Comparison of ENCODE assay signal across 8 mouse cellular contexts in genomic region chr10:40024554-40025428, GRCm38 (mm10). TPM values are rescaled to one million over a fixed set of nuclear protein-coding genes. Genes with fewer than 3 reads are reported as not detected.
A peak's percentile ranks its signal among the peaks of the same experiment; 100 is the strongest.
DNase-seq lines count a peak whose midpoint lies in the region; ATAC-seq lines count a peak whose summit lies in the region.

TSS of gene Mfsd4b1 (minus strand) at chr10:40025268.

- H3K4me1 ChIP-seq in intestine, embryonic 15.5 days (replicated peaks) = peaks cover 3% of the 10 kb centered on the region; the same call in 1 of the 2 replicates

- H3K4me3 ChIP-seq in intestine, embryonic 15.5 days (replicated peaks) = peak within 1 kb of the TSS; percentile 61

- peak within 1 kb of the TSS; percentile 55; the same call in 1 of the 2 replicates for H3K27ac ChIP-seq in intestine, embryonic 15.5 days

- H3K27me3 ChIP-seq in intestine, embryonic 15.5 days (replicated peaks) = no peaks in the 10 kb centered on the region

- peak within 1 kb of the TSS; percentile 59 for H3K9ac ChIP-seq in intestine, embryonic 15.5 days

- no peaks in the 10 kb centered on the region for H3K36me3 ChIP-seq in intestine, embryonic 15.5 days

- peak within 1 kb of the TSS; percentile 93 for H3K4me2 ChIP-seq in intestine, embryonic 15.5 days (replicated peaks)

- ATAC-seq in intestine, embryonic 15.5 days = peak; percentile 98
- ATAC-seq in megakaryocyte-erythroid progenitor cell, adult 5-6 weeks (replicated peaks; ENCODE audit: low FRiP score, low TSS enrichment, poor library complexity, severe bottlenecking) = peak; percentile 89

- intact Hi-C loops in gastrocnemius, postnatal 36 days (cut with DNase I) = loop anchor here (5.0 kb wide), 1 partner anchor 67 kb away; no protein-coding TSS in a partner anchor
- intact Hi-C loops in left cerebral cortex, postnatal 14 days (cut with DNase I) = loop anchor here (5.0 kb wide), 1 partner anchor 67 kb away; no protein-coding TSS in a partner anchor

- DNase-seq in adrenal gland, adult 2 months = peak; percentile 91
- DNase-seq in embryo, embryonic 11.5 days (ENCODE audit: low read depth, low spot score) = peak; percentile 84
- peak; percentile 69 to 73 for DNase-seq in gastrocnemius, postnatal 36 days
- DNase-seq in left cerebral cortex, postnatal 14 days (ENCODE audit: low spot score in 2 of 2) = peak; percentile 90 to 96
- peak; percentile 90 for DNase-seq in right cerebral cortex, postnatal 25 days
- peak; percentile 62 to 79 for DNase-seq in urinary bladder, postnatal 4 days (ENCODE audit: low spot score in 2 of 2)

- under 1% methylated on average over 46 of the region's 46 CpGs for WGBS in intestine, embryonic 15.5 days

- no peaks in the 10 kb centered on the region for H3K9me3 ChIP-seq in intestine, embryonic 15.5 days

RNA-seq across cellular contexts. Expression of gene Mfsd4b1, which starts in this region (rescaled TPM):
- 1 to 10 TPM; 3.0 to 3.1 TPM for total RNA-seq in adrenal gland, adult 2 months (2021)
- polyA plus RNA-seq in adrenal gland, adult 2 months (2012; rRNA removed) = 0.62 and 1.5 TPM in 2 replicates
- total RNA-seq in gastrocnemius, postnatal 36 days (2021) = 1 to 10 TPM; 2.4 to 2.5 TPM
- 0.85 and 0.90 TPM in 2 replicates for polyA plus RNA-seq in intestine, embryonic 15.5 days (2015; fragmentation: Nextera tagmentation; extraction: Ambion mirVana)
- under 1 TPM in 1 of 2 experiments, not detected in 1; 0.80 TPM for total RNA-seq in left cerebral cortex, postnatal 14 days (2021)
- not detected in 2 replicates for total RNA-seq in megakaryocyte-erythroid progenitor cell, adult 5-6 weeks (2014; fragmentation: Nextera tagmentation)
- total RNA-seq in megakaryocyte-erythroid progenitor cell, adult 5-6 weeks (2017) = not detected in 2 replicates

Comparison
In these comparisons a context has a peak if more than half of its experiments do, and no peak if none do; other contexts are left out.
1. Peak in every context shown above with its lines: DNase-seq, ATAC-seq, H3K4me3 ChIP-seq and H3K27ac ChIP-seq.
2. Peak in ATAC-seq, H3K4me3 ChIP-seq, H3K27ac ChIP-seq, H3K9ac ChIP-seq and H3K4me2 ChIP-seq in intestine, embryonic 15.5 days; RNA of the gene not detected or under 1 TPM.
3. Peak in DNase-seq in left cerebral cortex, postnatal 14 days; RNA of the gene not detected or under 1 TPM.
4. Peak in ATAC-seq in megakaryocyte-erythroid progenitor cell, adult 5-6 weeks; RNA of the gene not detected or under 1 TPM.